Mouse (Mus musculus) embryonic facial prominence, embryonic 11.5 days (tissue): ENCODE results near the gene Prpf8. TPM values are rescaled to one million over a fixed set of nuclear protein-coding genes. Genes with fewer than 3 reads are reported as not detected.
A peak's percentile ranks its signal among the peaks of the same experiment; 100 is the strongest.

Source experiments
- ATAC-seq: fragments of 200-750 bp; cut with Nextera tagmentation; replicated peaks from 2 replicates; pipeline ENCODE4 v1.8.0; 2017; ENCODE audit warnings: low read depth; ENCODE audit not compliant: insufficient number of reproducible peaks, low FRiP score, low TSS enrichment
- DNase-seq: peaks from one replicate; pipeline ENCODE4 v3.0.0-alpha.2; 2015; ENCODE audit warnings: low spot score
- H3K27ac ChIP-seq: fragments of 300-500 bp; sonication (generic); replicated peaks from 2 replicates; pipeline ENCODE4 v1.5.1; 2014; ENCODE audit warnings: mild to moderate bottlenecking, low read depth, low read length, control low read depth
- H3K27me3 ChIP-seq: fragments of 300-500 bp; sonication (generic); 2 replicates; pipeline ENCODE4 v1.6.1; 2014; ENCODE audit warnings: mild to moderate bottlenecking, low read length, moderate library complexity, mixed read lengths; ENCODE audit not compliant: control insufficient read depth, insufficient read depth
- H3K36me3 ChIP-seq: fragments of 300-500 bp; sonication (generic); replicated peaks from 2 replicates; pipeline ENCODE4 v1.6.1; 2014; ENCODE audit warnings: low read depth, mild to moderate bottlenecking, low read length, moderate library complexity, mixed read lengths; ENCODE audit not compliant: control insufficient read depth, insufficient read depth
- H3K4me1 ChIP-seq: fragments of 300-500 bp; sonication (generic); 2 replicates; pipeline ENCODE4 v1.6.1; 2014; ENCODE audit warnings: low read length, mixed read lengths; ENCODE audit not compliant: control insufficient read depth, insufficient read depth
- H3K4me2 ChIP-seq: fragments of 300-500 bp; sonication (generic); 2 replicates; pipeline ENCODE4 v1.6.1; 2014; ENCODE audit warnings: low read depth, mild to moderate bottlenecking, control low read depth, low read length, moderate library complexity
- H3K4me3 ChIP-seq: fragments of 300-500 bp; sonication (generic); 2 replicates; pipeline ENCODE4 v1.5.1; 2014; ENCODE audit warnings: low read depth, low read length, control low read depth
- H3K9ac ChIP-seq: fragments of 300-500 bp; sonication (generic); replicated peaks from 2 replicates; pipeline ENCODE4 v1.6.1; 2014; ENCODE audit warnings: mild to moderate bottlenecking, control low read depth, low read length
- H3K9me3 ChIP-seq: fragments of 300-500 bp; sonication (generic); replicated peaks from 2 replicates; pipeline ENCODE4 v1.6.1; 2016; ENCODE audit warnings: mild to moderate bottlenecking, low read length, inconsistent platforms, mixed read lengths; ENCODE audit not compliant: control insufficient read depth
- WGBS: fragments of 180-500 bp; shearing (Covaris S2); extraction: QIAGEN DNeasy Blood & Tissue Kit; methylation state at CpG from one replicate; pipeline ENCODE4 v1.1.7; 2014; 5-methylcytosine and 5-hydroxymethylcytosine counted together
- polyA plus RNA-seq: library from polyadenylated mRNA; unstranded; fragments of >200 nt; fragmentation: Nextera tagmentation; extraction: Ambion mirVana; gene quantifications from 2 replicates; pipeline ENCODE4 v1.2.1, GENCODE M21; 2014

Prpf8 gene
- polyA plus RNA-seq, 1 experiment from 2014 or later, result 103 TPM

GRCm38 (mm10) chr11:75448575-75448974, 38.0 kb upstream of the Prpf8 start:
- H3K27ac ChIP-seq, result no peak overlapping the region
- H3K36me3 ChIP-seq, result no peaks in the 10 kb centered on the region; the same call in 1 of the 2 replicates
- no peaks in the 10 kb centered on the region for H3K4me1 ChIP-seq
- H3K4me3 ChIP-seq, result no peak overlapping the region
- H3K9ac ChIP-seq, result no peak overlapping the region
- WGBS, result 86% methylated on average over 3 of the region's 3 CpGs
- ATAC-seq (no peak), DNase-seq (no peak)
- H3K9me3 ChIP-seq, result no peaks in the 10 kb centered on the region
- no peak overlapping the region for H3K4me2 ChIP-seq
- no peaks in the 10 kb centered on the region for H3K27me3 ChIP-seq

- DNase-seq (no peak), ATAC-seq (no peak)
- Histone ChIP-seq H3K27ac (no peak overlapping the region), H3K9me3 (no peaks in the 10 kb centered on the region), H3K4me2 (no peak overlapping the region), H3K4me1 (peaks cover 5% of the 10 kb centered on the region; the same call in 1 of the 2 replicates), H3K27me3 (no peaks in the 10 kb centered on the region), H3K4me3 (no peak overlapping the region), H3K9ac (no peak overlapping the region), H3K36me3 (no peaks in the 10 kb centered on the region; the same call in 1 of the 2 replicates)
- 88% methylated on average over 7 of the region's 7 CpGs for WGBS
Measured at GRCm38 (mm10) chr11:75449695-75450094, 36.9 kb upstream of the Prpf8 start.

GRCm38 (mm10) chr11:75450304-75450908, 36.2 kb upstream of the Prpf8 start:
- ATAC-seq, result no peak

GRCm38 (mm10) chr11:75450936-75451335, 35.7 kb upstream of the Prpf8 start:
- Histone ChIP-seq H3K27ac (no peak overlapping the region), H3K4me1 (peaks cover 5% of the 10 kb centered on the region; the same call in 1 of the 2 replicates), H3K9me3 (no peaks in the 10 kb centered on the region), H3K36me3 (no peaks in the 10 kb centered on the region; the same call in 1 of the 2 replicates), H3K4me3 (no peak overlapping the region), H3K4me2 (no peak overlapping the region), H3K9ac (no peak overlapping the region), H3K27me3 (no peaks in the 10 kb centered on the region)
- DNase-seq (no peak), ATAC-seq (no peak)
- WGBS, result 88% methylated on average over 15 of the region's 15 CpGs

More at GRCm38 (mm10) chr11:75450304-75450908, 36.2 kb upstream of the Prpf8 start:
- Histone ChIP-seq H3K36me3 (no peaks in the 10 kb centered on the region; the same call in 1 of the 2 replicates), H3K27me3 (no peaks in the 10 kb centered on the region), H3K4me2 (no peak overlapping the region), H3K9me3 (no peaks in the 10 kb centered on the region), H3K4me3 (no peak overlapping the region), H3K27ac (no peak overlapping the region), H3K4me1 (peaks cover 5% of the 10 kb centered on the region; the same call in 1 of the 2 replicates), H3K9ac (no peak overlapping the region)
- no peak for DNase-seq
- WGBS, result 86% methylated on average over 8 of the region's 8 CpGs

- Histone ChIP-seq H3K9ac (no peak overlapping the region), H3K9me3 (no peaks in the 10 kb centered on the region), H3K27me3 (no peaks in the 10 kb centered on the region), H3K4me1 (peaks cover 5% of the 10 kb centered on the region; the same call in 1 of the 2 replicates), H3K36me3 (no peaks in the 10 kb centered on the region; the same call in 1 of the 2 replicates), H3K4me2 (no peak overlapping the region), H3K4me3 (no peak overlapping the region), H3K27ac (no peak overlapping the region)
- DNase-seq (no peak), ATAC-seq (no peak)
- WGBS, result 90% methylated on average over 8 of the region's 8 CpGs
Measured at GRCm38 (mm10) chr11:75452081-75452480, 34.5 kb upstream of the Prpf8 start.

GRCm38 (mm10) chr11:75452812-75453557, 33.6 kb upstream of the Prpf8 start:
- Histone ChIP-seq H3K9me3 (no peaks in the 10 kb centered on the region), H3K4me3 (no peak overlapping the region), H3K36me3 (no peaks in the 10 kb centered on the region; the same call in 1 of the 2 replicates), H3K9ac (no peak overlapping the region), H3K27me3 (no peaks in the 10 kb centered on the region), H3K27ac (no peak overlapping the region), H3K4me2 (no peak overlapping the region), H3K4me1 (peaks cover 5% of the 10 kb centered on the region; the same call in 1 of the 2 replicates)
- ATAC-seq, result no peak
- DNase-seq, result no peak
- 94% methylated on average over 31 of the region's 31 CpGs for WGBS

GRCm38 (mm10) chr11:75453991-75454930, 32.4 kb upstream of the Prpf8 start, which contains the start of gene Wdr81:
Gene Wdr81 (minus strand): TSS chr11:75454717.
- Histone ChIP-seq H3K9ac (peak within 1 kb of the TSS; percentile 57), H3K36me3 (no peaks in the 10 kb centered on the region), H3K4me1 (peaks cover 5% of the 10 kb centered on the region; the same call in 1 of the 2 replicates), H3K4me3 (peak within 1 kb of the TSS; percentile 52), H3K9me3 (no peaks in the 10 kb centered on the region), H3K4me2 (peak within 1 kb of the TSS; percentile 99), H3K27me3 (no peaks in the 10 kb centered on the region), H3K27ac (no peak within 1 kb of the TSS)
- 2% methylated on average over 56 of the region's 56 CpGs for WGBS
- ATAC-seq (peak; percentile 85), DNase-seq (peak; percentile 96)
